Mouse (Mus musculus): ENCODE results near the gene Srpk2. TPM values are rescaled to one million over a fixed set of nuclear protein-coding genes. Genes with fewer than 3 reads are reported as not detected.

The Srpk2 gene
- total and polyA plus RNA-seq, 3 experiments, result 8.4 to 37.4 (median 35.1) TPM

DNA sequence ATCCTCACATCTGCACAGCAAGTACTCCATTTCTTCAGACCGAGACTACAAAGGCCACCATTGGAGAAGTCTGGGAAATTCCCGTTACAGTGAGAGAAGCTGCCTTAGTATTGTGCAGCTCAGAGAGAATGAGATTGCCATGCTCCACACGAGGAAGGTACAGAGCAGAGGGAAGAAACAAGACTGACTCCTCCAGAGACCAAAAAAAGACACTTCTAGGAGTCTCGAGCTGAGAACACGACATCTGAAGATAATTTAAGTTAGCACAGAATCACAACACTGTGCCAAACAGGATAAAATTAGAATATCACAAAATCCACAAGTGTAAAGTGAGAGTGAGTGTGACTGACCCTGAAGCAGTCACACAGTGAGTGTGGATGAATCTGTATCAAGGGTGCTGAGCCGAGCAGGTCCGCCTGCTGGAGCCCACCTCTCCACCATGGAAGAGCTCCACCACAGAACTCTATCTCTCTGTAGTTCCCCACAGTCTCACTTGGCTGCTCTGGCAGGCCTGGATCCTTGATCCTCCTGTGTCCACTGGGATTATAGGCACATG, 152.8 kb downstream of the Srpk2 start:
- 70% methylated on average over 7 of the region's 7 CpGs for WGBS

GRCm38 (mm10) chr5:23531100-23531499, 153.3 kb downstream of the Srpk2 start:
- no peak for DNase-seq
- Histone ChIP-seq H3K27me3 (ENCODE audit: control insufficient read depth, insufficient read depth, low read length) (no peaks in the 10 kb centered on the region), H3K36me3 (ENCODE audit: control insufficient read depth, insufficient read depth, low read length) (no peaks in the 10 kb centered on the region), H3K27ac (no peak overlapping the region), H3K4me3 (no peak overlapping the region), H3K4me1 (ENCODE audit: control insufficient read depth, insufficient read depth, low read length) (no peaks in the 10 kb centered on the region), H3K79me2 (replicated peaks; ENCODE audit: control insufficient read depth, insufficient read depth, low read length) (no peaks in the 10 kb centered on the region), H3K9ac (ENCODE audit: low read depth, low read length) (no peak overlapping the region)
- 98% methylated on average over 6 of the region's 6 CpGs for WGBS
- intact Hi-C loops (cut with DNase I), result no loop called here
- TF ChIP-seq EP300 (IDR thresholded peaks at IDR 0.05; ENCODE audit: insufficient read depth, low read depth, low read length), result no peak
- TF ChIP-seq POLR2A (IDR thresholded peaks at IDR 0.05; ENCODE audit: insufficient read depth, low read depth, low read length), result no peak
- TF ChIP-seq CTCF (IDR thresholded peaks at IDR 0.05), result no peak

More for the DNA sequence above, 152.8 kb downstream of the Srpk2 start:
- H3K4me3 ChIP-seq, result no peak overlapping the region
- intact Hi-C loops (cut with DNase I), result no loop called here
- no peaks in the 10 kb centered on the region; the same call in 1 of the 2 replicates for H3K36me3 ChIP-seq (ENCODE audit: control insufficient read depth, insufficient read depth, low read length)
- H3K27ac ChIP-seq, result no peak overlapping the region
- TF ChIP-seq EP300 (IDR thresholded peaks at IDR 0.05; ENCODE audit: insufficient read depth, low read depth, low read length), result no peak
- TF ChIP-seq POLR2A (IDR thresholded peaks at IDR 0.05; ENCODE audit: insufficient read depth, low read depth, low read length), result no peak
- no peak for TF ChIP-seq CTCF (IDR thresholded peaks at IDR 0.05)
- no peaks in the 10 kb centered on the region for H3K27me3 ChIP-seq (ENCODE audit: control insufficient read depth, insufficient read depth, low read length)
- no peak for DNase-seq
- H3K79me2 ChIP-seq (replicated peaks; ENCODE audit: control insufficient read depth, insufficient read depth, low read length), result no peaks in the 10 kb centered on the region
- no peak overlapping the region for H3K9ac ChIP-seq (ENCODE audit: low read depth, low read length)
- no peaks in the 10 kb centered on the region for H3K4me1 ChIP-seq (ENCODE audit: control insufficient read depth, insufficient read depth, low read length)

GRCm38 (mm10) chr5:23524621-23525020, 159.8 kb downstream of the Srpk2 start:
- no peak overlapping the region for H3K27ac ChIP-seq
- intact Hi-C loops (cut with DNase I), result no loop called here
- 69% methylated on average over 3 of the region's 3 CpGs for WGBS
- no peak overlapping the region for H3K9ac ChIP-seq (ENCODE audit: low read depth, low read length)
- TF ChIP-seq POLR2A (IDR thresholded peaks at IDR 0.05; ENCODE audit: insufficient read depth, low read depth, low read length) (no peak), EP300 (IDR thresholded peaks at IDR 0.05; ENCODE audit: insufficient read depth, low read depth, low read length) (no peak)
- H3K4me1 ChIP-seq (ENCODE audit: control insufficient read depth, insufficient read depth, low read length), result peaks cover 1% of the 10 kb centered on the region
- H3K4me3 ChIP-seq, result no peak overlapping the region
- H3K79me2 ChIP-seq (replicated peaks; ENCODE audit: control insufficient read depth, insufficient read depth, low read length), result no peaks in the 10 kb centered on the region
- no peak for DNase-seq
- no peaks in the 10 kb centered on the region for H3K27me3 ChIP-seq (ENCODE audit: control insufficient read depth, insufficient read depth, low read length)
- H3K36me3 ChIP-seq (ENCODE audit: control insufficient read depth, insufficient read depth, low read length), result peaks cover 7% of the 10 kb centered on the region; the same call in 1 of the 2 replicates

DNA sequence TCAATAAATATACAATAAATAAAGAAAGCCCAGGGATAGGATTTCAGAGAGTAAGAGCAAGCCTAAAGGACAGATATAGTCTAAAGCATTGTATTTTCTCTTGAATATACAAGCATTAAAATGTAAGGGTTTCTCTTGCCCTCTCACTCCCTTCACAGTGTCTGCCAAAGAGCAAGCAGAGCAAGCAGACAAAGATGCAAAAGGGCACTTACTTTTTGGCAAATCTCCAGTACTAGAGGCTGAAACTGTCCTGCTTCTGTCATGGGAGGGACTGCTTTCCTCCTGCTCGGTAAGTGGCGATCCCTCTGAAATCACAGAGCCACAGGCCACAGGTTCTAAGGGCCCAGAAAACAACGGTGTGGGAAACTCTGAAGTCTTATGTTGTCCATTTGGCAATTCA, 160.5 kb downstream of the Srpk2 start:
- TF ChIP-seq CTCF (IDR thresholded peaks at IDR 0.05) (no peak), EP300 (IDR thresholded peaks at IDR 0.05; ENCODE audit: insufficient read depth, low read depth, low read length) (no peak), POLR2A (IDR thresholded peaks at IDR 0.05; ENCODE audit: insufficient read depth, low read depth, low read length) (no peak)
- Histone ChIP-seq H3K4me3 (no peak overlapping the region), H3K79me2 (replicated peaks; ENCODE audit: control insufficient read depth, insufficient read depth, low read length) (no peaks in the 10 kb centered on the region), H3K4me1 (ENCODE audit: control insufficient read depth, insufficient read depth, low read length) (peaks cover 4% of the 10 kb centered on the region), H3K27ac (no peak overlapping the region), H3K36me3 (ENCODE audit: control insufficient read depth, insufficient read depth, low read length) (peaks cover 10% of the 10 kb centered on the region), H3K27me3 (ENCODE audit: control insufficient read depth, insufficient read depth, low read length) (no peaks in the 10 kb centered on the region), H3K9ac (ENCODE audit: low read depth, low read length) (no peak overlapping the region)
- intact Hi-C loops (cut with DNase I), result no loop called here
- WGBS, result 58% methylated on average over 3 of the region's 3 CpGs
- DNase-seq, result no peak

- 75% methylated on average over 1 of the region's 1 CpGs for WGBS
- TF ChIP-seq POLR2A (IDR thresholded peaks at IDR 0.05; ENCODE audit: insufficient read depth, low read depth, low read length), result no peak
- no peak for TF ChIP-seq EP300 (IDR thresholded peaks at IDR 0.05; ENCODE audit: insufficient read depth, low read depth, low read length)
- TF ChIP-seq CTCF (IDR thresholded peaks at IDR 0.05), result no peak
- H3K4me3 ChIP-seq, result no peak overlapping the region
- H3K4me1 ChIP-seq (ENCODE audit: control insufficient read depth, insufficient read depth, low read length), result peaks cover 8% of the 10 kb centered on the region
- no peak overlapping the region for H3K9ac ChIP-seq (ENCODE audit: low read depth, low read length)
- no peak for DNase-seq
- H3K79me2 ChIP-seq (replicated peaks; ENCODE audit: control insufficient read depth, insufficient read depth, low read length), result no peaks in the 10 kb centered on the region
- H3K27me3 ChIP-seq (ENCODE audit: control insufficient read depth, insufficient read depth, low read length), result no peaks in the 10 kb centered on the region
- no peak overlapping the region for H3K27ac ChIP-seq
- intact Hi-C loops (cut with DNase I), result no loop called here
- peaks cover 14% of the 10 kb centered on the region for H3K36me3 ChIP-seq (ENCODE audit: control insufficient read depth, insufficient read depth, low read length)
These were observed 162.8 kb downstream of the Srpk2 start for GRCm38 (mm10) chr5:23521645-23522044.

GRCm38 (mm10) chr5:23519679-23520078, 164.7 kb downstream of the Srpk2 start:
- Histone ChIP-seq H3K27ac (peak overlapping the region; percentile 70), H3K4me1 (ENCODE audit: control insufficient read depth, insufficient read depth, low read length) (peaks cover 8% of the 10 kb centered on the region), H3K36me3 (ENCODE audit: control insufficient read depth, insufficient read depth, low read length) (peaks cover 14% of the 10 kb centered on the region), H3K79me2 (replicated peaks; ENCODE audit: control insufficient read depth, insufficient read depth, low read length) (no peaks in the 10 kb centered on the region), H3K4me3 (no peak overlapping the region), H3K9ac (ENCODE audit: low read depth, low read length) (no peak overlapping the region), H3K27me3 (ENCODE audit: control insufficient read depth, insufficient read depth, low read length) (no peaks in the 10 kb centered on the region)
- TF ChIP-seq EP300 (IDR thresholded peaks at IDR 0.05; ENCODE audit: insufficient read depth, low read depth, low read length) (no peak), POLR2A (IDR thresholded peaks at IDR 0.05; ENCODE audit: insufficient read depth, low read depth, low read length) (no peak), CTCF (IDR thresholded peaks at IDR 0.05) (no peak)
- DNase-seq, result no peak
- intact Hi-C loops (cut with DNase I), result loop anchor here (5.0 kb wide), 1 partner anchor 98 kb away; no protein-coding TSS in a partner anchor
- WGBS, result 65% methylated on average over 3 of the region's 3 CpGs

Measured in heart, adult 2 months (tissue).